Mouse (Mus musculus) myocyte (in vitro differentiated cells): ENCODE data around the gene Boc. TPM values are rescaled to one million over a fixed set of nuclear protein-coding genes. Genes with fewer than 3 reads are reported as not detected.
A peak's percentile ranks its signal among the peaks of the same experiment; 100 is the strongest.

Experiments
- H3K27me3 ChIP-seq: one replicate; pipeline ENCODE4 v1.6.1; 2011; ENCODE audit not compliant: control insufficient read depth, insufficient read depth, insufficient read length
- H3K36me3 ChIP-seq: one replicate; pipeline ENCODE4 v1.6.1; 2011; ENCODE audit not compliant: control insufficient read depth, insufficient read depth
- H3K4me2 ChIP-seq: one replicate; pipeline ENCODE4 v1.6.1; 2011; ENCODE audit warnings: low read depth, control low read depth
- H3K4me3 ChIP-seq: one replicate; pipeline ENCODE4 v1.5.1; 2011; ENCODE audit warnings: mild to moderate bottlenecking, control low read depth, moderate library complexity
- H3K79me2 ChIP-seq: one replicate; pipeline ENCODE4 v1.6.1; 2011; ENCODE audit not compliant: control insufficient read depth, insufficient read depth
- H3ac ChIP-seq: one replicate; pipeline ENCODE4 v1.6.1; 2011; ENCODE audit not compliant: control insufficient read depth, insufficient read length
- CEBPB ChIP-seq: IDR thresholded peaks from 2 replicates; pipeline ENCODE4 v1.6.1; 2011; ENCODE audit warnings: mild to moderate bottlenecking, moderate library complexity; ENCODE audit not compliant: poor library complexity, insufficient read depth, severe bottlenecking
- E2F4 ChIP-seq: IDR thresholded peaks from one replicate; pipeline ENCODE4 v1.6.1; 2011; ENCODE audit warnings: mild to moderate bottlenecking, control low read depth, moderate library complexity; ENCODE audit not compliant: insufficient read depth
- MAX ChIP-seq: IDR thresholded peaks from one replicate; pipeline ENCODE4 v1.6.1; 2011; ENCODE audit warnings: low read depth, mild to moderate bottlenecking, control low read depth
- MYOD1 ChIP-seq, 3 experiments: IDR thresholded peaks; one replicate each; pipeline ENCODE4 v1.6.1; 2011; ENCODE audit warnings: control low read depth in 2 of 3, low read depth in 2 of 3, mild to moderate bottlenecking in 2 of 3, moderate library complexity in 1 of 3; ENCODE audit not compliant: insufficient read length in 2 of 3, control insufficient read depth in 1 of 3
- MYOG ChIP-seq, 3 experiments: IDR thresholded peaks; one replicate each; pipeline ENCODE4 v1.6.1; 2011; ENCODE audit warnings: control low read depth in 2 of 3, low read depth in 2 of 3, mild to moderate bottlenecking in 2 of 3; ENCODE audit not compliant: insufficient read length in 2 of 3, control insufficient read depth in 1 of 3, insufficient read depth in 1 of 3
- POLR2A ChIP-seq: IDR thresholded peaks from one replicate; pipeline ENCODE4 v1.6.1; 2011; ENCODE audit warnings: low read depth, mild to moderate bottlenecking, control low read depth, moderate library complexity; ENCODE audit not compliant: insufficient read length
- POLR2AphosphoS2 ChIP-seq: IDR thresholded peaks from one replicate; pipeline ENCODE4 v1.6.1; 2011; ENCODE audit warnings: low read depth, control low read depth; ENCODE audit not compliant: insufficient read length
- REST ChIP-seq: IDR thresholded peaks from one replicate; pipeline ENCODE4 v1.6.1; 2011; ENCODE audit warnings: mild to moderate bottlenecking, control low read depth, moderate library complexity; ENCODE audit not compliant: insufficient read depth, insufficient read length
- SRF ChIP-seq: IDR thresholded peaks from one replicate; pipeline ENCODE4 v1.6.1; 2011; ENCODE audit warnings: low read depth; ENCODE audit not compliant: control insufficient read depth, insufficient read length
- TCF12 ChIP-seq: IDR thresholded peaks from one replicate; pipeline ENCODE4 v1.6.1; 2011; ENCODE audit warnings: mild to moderate bottlenecking, control low read depth; ENCODE audit not compliant: poor library complexity, insufficient read depth, severe bottlenecking
- TCF3 ChIP-seq: IDR thresholded peaks from one replicate; pipeline ENCODE4 v1.6.1; 2011; ENCODE audit warnings: low read depth, control low read depth; ENCODE audit not compliant: insufficient read length
- USF1 ChIP-seq: IDR thresholded peaks from one replicate; pipeline ENCODE4 v1.6.1; 2011; ENCODE audit warnings: low read depth, mild to moderate bottlenecking, control low read depth, moderate library complexity
- polyA plus RNA-seq: library from polyadenylated mRNA; unstranded; fragments of >200 nt; fragmentation: generic; extraction: Trizol; gene quantifications from one replicate; pipeline ENCODE4 v1.2.1, GENCODE M21; 2012; ENCODE audit warnings: missing spikeins

Boc gene
- polyA plus RNA-seq, 1 experiment, result 7.5 TPM

DNA sequence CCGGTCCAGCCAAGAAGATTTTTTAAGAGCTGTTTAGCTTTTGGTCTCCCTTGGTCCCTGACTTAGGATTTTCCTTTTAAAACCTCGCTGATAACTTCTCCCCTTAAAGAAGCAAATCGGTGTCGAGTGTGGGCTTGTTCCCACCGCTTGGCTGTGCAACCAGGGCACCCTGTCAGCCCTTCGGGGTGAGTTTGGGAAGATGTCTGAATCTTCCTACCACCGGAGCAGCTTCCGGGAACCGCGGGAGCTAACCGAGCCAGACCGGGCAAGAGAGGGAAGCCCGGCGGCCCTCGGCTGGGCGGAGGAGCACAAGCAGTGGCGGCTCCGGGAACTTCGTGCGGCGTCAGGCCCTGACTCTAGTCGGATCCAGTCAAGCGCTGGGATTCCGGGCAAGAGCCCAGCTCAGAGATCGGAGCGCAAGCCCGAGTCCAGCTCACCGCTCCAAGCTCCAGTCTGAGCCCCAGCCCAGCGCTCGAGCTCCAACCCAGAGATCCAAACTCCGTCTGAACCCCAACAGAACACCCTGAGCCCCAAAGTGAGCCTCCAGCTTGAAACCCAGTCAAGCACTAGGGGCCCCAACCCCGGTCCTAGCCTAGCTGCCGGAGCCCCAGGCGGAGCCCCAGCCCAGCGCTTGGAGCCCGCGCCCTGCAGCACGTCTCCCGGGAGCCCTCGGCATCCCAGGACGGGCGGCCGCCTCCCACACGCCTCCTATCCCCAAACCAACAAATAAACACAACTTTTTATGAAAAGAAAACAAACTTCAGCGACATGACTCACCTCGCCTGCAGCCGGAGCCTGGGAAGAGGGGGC is 831 bp downstream of the Boc start:
- H3K36me3 ChIP-seq, result no peaks in the 10 kb centered on the region
- TF ChIP-seq MYOD1 (IDR thresholded peaks at IDR 0.05; ENCODE audit: control insufficient read depth in 1 of 3, insufficient read length in 2 of 3, low read depth in 2 of 3) (no peak), TCF3 (no peak), USF1 (no peak), TCF12 (no peak), POLR2AphosphoS2 (no peak), E2F4 (no peak), REST (no peak), SRF (no peak), MAX (no peak), POLR2A (no peak), CEBPB (no peak), MYOG (IDR thresholded peaks at IDR 0.05; ENCODE audit: control insufficient read depth in 1 of 3, insufficient read depth in 1 of 3, insufficient read length in 2 of 3, low read depth in 2 of 3) (no peak)
- H3K79me2 ChIP-seq, result peaks cover 7% of the 10 kb centered on the region
- peak overlapping the region; percentile 79 for H3K4me2 ChIP-seq
- peak overlapping the region; percentile 66 for H3ac ChIP-seq
- no peaks in the 10 kb centered on the region for H3K27me3 ChIP-seq
- H3K4me3 ChIP-seq, result peak overlapping the region; percentile 73

DNA sequence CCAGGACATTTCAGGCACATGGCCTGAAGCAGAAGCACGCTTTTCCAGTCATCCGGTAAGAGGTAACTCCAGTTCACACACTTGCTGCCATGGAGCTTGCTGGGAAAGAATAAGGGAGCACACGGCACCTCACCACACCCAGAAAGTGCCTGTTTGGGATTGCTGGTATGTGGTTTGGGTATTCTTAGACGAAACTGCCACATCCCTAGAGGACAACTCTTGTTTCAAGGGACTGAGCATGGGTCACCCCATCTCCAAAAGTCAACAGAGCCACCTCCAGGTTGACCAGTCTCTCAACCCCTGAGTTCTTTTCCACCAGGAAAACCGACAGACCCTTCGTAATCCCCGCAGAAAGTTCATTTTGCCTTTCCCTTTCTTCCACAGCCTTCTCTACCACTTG is 1.6 kb downstream of the Boc start:
- Histone ChIP-seq H3K79me2 (peaks cover 7% of the 10 kb centered on the region), H3ac (peak overlapping the region; percentile 66), H3K27me3 (no peaks in the 10 kb centered on the region), H3K4me3 (peak overlapping the region; percentile 73), H3K36me3 (no peaks in the 10 kb centered on the region), H3K4me2 (peak overlapping the region; percentile 79)
- TF ChIP-seq USF1, result no peak
- no peak for TF ChIP-seq CEBPB
- TF ChIP-seq REST, result no peak

DNA sequence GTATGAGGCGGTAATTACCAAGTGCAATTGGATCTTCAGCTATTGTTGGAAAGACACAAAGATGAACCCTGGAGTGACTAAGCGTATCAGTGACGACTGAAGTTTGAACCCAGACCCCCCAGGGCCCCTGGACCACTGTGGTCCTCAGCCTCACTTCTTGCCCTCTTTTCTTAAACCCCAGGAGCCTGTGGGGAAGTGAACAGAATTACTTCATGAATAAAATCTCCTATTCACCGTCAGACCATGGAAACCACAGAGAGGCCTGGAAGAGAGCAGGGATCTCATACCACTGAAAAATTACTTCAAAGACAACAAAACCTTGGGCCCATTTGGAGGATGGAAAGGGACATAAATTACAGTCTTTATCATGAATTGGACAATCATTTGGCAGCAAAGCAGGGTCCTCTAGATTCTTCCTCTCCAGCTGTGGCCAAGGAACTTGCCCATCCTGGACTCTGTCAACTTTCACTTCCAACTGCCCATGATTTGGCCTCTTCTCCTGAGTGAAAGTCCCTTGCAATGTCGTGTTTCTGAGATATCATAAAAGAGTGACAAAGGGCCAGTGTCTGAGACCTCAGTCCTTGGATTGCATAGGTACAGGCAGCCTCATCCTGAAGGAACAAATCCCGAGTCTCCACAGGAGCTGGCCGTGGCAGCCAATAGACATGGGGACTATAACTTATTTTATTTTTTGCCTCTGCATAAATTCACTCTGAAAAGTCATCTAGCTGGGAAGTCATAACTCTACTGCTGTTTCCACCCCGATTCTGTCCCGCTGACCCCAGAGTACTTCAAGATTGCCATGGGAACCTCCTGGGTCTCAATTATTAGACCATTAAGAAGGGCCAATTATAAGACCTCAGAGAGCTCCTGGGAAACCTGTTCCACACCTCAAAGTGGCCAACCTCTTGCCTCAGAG is 2.6 kb downstream of the Boc start:
- no peaks in the 10 kb centered on the region for H3K36me3 ChIP-seq
- peaks cover 7% of the 10 kb centered on the region for H3K79me2 ChIP-seq
- TF ChIP-seq TCF3, result no peak
- TF ChIP-seq TCF12, result no peak
- no peak for TF ChIP-seq REST
- TF ChIP-seq CEBPB, result no peak
- TF ChIP-seq MYOD1 (IDR thresholded peaks at IDR 0.05; ENCODE audit: control insufficient read depth in 1 of 3, insufficient read length in 2 of 3, low read depth in 2 of 3), result no peak
- no peak for TF ChIP-seq MYOG (IDR thresholded peaks at IDR 0.05; ENCODE audit: control insufficient read depth in 1 of 3, insufficient read depth in 1 of 3, insufficient read length in 2 of 3, low read depth in 2 of 3)
- no peak for TF ChIP-seq SRF
- TF ChIP-seq POLR2AphosphoS2, result no peak
- TF ChIP-seq MAX, result no peak
- no peak for TF ChIP-seq USF1
- TF ChIP-seq POLR2A, result no peak
- no peak for TF ChIP-seq E2F4
- H3ac ChIP-seq, result no peak overlapping the region
- no peaks in the 10 kb centered on the region for H3K27me3 ChIP-seq
- H3K4me3 ChIP-seq, result no peak overlapping the region
- peak overlapping the region; percentile 79 for H3K4me2 ChIP-seq

DNA sequence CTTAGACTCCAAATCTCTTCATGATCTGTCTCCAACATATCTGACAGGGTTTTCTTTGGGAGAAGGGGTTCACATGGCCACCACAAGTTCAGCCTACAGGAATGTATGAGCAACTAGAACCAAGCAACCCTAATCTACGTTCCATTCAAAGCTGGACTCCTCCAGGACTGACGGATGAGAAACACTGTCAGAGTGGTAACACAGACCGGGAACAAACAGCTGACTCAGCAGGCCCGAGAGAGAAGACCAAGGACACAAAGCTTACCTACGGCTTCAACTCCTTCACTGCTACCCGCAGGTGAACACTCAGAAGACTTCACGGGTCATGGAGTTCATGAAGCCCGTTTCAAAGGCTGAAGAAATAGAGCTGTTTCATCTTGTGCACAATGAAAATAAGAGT is 4.8 kb downstream of the Boc start:
- Histone ChIP-seq H3K4me2 (no peak overlapping the region), H3K27me3 (no peaks in the 10 kb centered on the region), H3K4me3 (no peak overlapping the region), H3ac (no peak overlapping the region), H3K79me2 (peaks cover 7% of the 10 kb centered on the region), H3K36me3 (no peaks in the 10 kb centered on the region)
- TF ChIP-seq SRF, result no peak
- TF ChIP-seq E2F4, result no peak
- TF ChIP-seq CEBPB, result no peak
- no peak for TF ChIP-seq USF1
- TF ChIP-seq MYOD1 (IDR thresholded peaks at IDR 0.05; ENCODE audit: control insufficient read depth in 1 of 3, insufficient read length in 2 of 3, low read depth in 2 of 3), result no peak
- TF ChIP-seq MYOG (IDR thresholded peaks at IDR 0.05; ENCODE audit: control insufficient read depth in 1 of 3, insufficient read depth in 1 of 3, insufficient read length in 2 of 3, low read depth in 2 of 3), result no peak
- no peak for TF ChIP-seq TCF3
- no peak for TF ChIP-seq TCF12
- no peak for TF ChIP-seq POLR2A
- no peak for TF ChIP-seq POLR2AphosphoS2
- no peak for TF ChIP-seq MAX
- TF ChIP-seq REST, result no peak
